Mouse (Mus musculus) limb, embryonic 14.5 days (tissue): ENCODE measurements at regions not wholly inside any gene's neighbourhood (a gene's known extent, or its start where the extent isn't known, plus 50 kb on each side); places are given as distances from the start of the nearest gene placed in this dataset.

ENCODE experiments used
- ATAC-seq: fragments of 200-750 bp; cut with Nextera tagmentation; 2 replicates; pipeline ENCODE4 v1.8.0; 2017; ENCODE audit warnings: low read depth, moderate number of reproducible peaks, moderate TSS enrichment; ENCODE audit not compliant: low FRiP score
- DNase-seq: peaks from one replicate; pipeline ENCODE4 v3.0.0-alpha.2; 2015; ENCODE audit warnings: low spot score
- H3K27ac ChIP-seq: fragments of 300-500 bp; sonication (generic); replicated peaks from 2 replicates; pipeline ENCODE4 v1.5.1; 2014; ENCODE audit warnings: low read depth, mild to moderate bottlenecking, low read length, moderate library complexity, mixed read lengths
- H3K27me3 ChIP-seq: fragments of 300-500 bp; sonication (generic); 2 replicates; pipeline ENCODE4 v1.6.1; 2014; ENCODE audit warnings: low read length, mixed read lengths; ENCODE audit not compliant: control insufficient read depth, insufficient read depth
- H3K36me3 ChIP-seq: fragments of 300-500 bp; sonication (generic); 2 replicates; pipeline ENCODE4 v1.6.1; 2014; ENCODE audit warnings: mild to moderate bottlenecking, low read length, moderate library complexity, mixed read lengths; ENCODE audit not compliant: control insufficient read depth, insufficient read depth
- H3K4me1 ChIP-seq: fragments of 300-500 bp; sonication (generic); 2 replicates; pipeline ENCODE4 v1.6.1; 2014; ENCODE audit warnings: antibody characterized with exemption, low read length, mixed read lengths; ENCODE audit not compliant: control insufficient read depth, insufficient read depth
- H3K4me2 ChIP-seq: fragments of 300-500 bp; sonication (generic); replicated peaks from 2 replicates; pipeline ENCODE4 v1.6.1; 2014; ENCODE audit warnings: low read depth, mild to moderate bottlenecking, low read length, moderate library complexity; ENCODE audit not compliant: severe bottlenecking
- H3K4me3 ChIP-seq: fragments of 300-500 bp; sonication (generic); replicated peaks from 2 replicates; pipeline ENCODE4 v1.5.1; 2014; ENCODE audit warnings: low read length
- H3K9ac ChIP-seq: fragments of 300-500 bp; sonication (generic); 2 replicates; pipeline ENCODE4 v1.6.1; 2014; ENCODE audit warnings: mild to moderate bottlenecking, low read depth, low read length, moderate library complexity; ENCODE audit not compliant: severe bottlenecking
- H3K9me3 ChIP-seq: fragments of 300-500 bp; sonication (generic); 2 replicates; pipeline ENCODE4 v1.6.1; 2016; ENCODE audit warnings: low read length; ENCODE audit not compliant: control insufficient read depth
- POLR2A ChIP-seq: fragments of 200-500 bp; IDR thresholded peaks from 2 replicates; pipeline ENCODE4 v1.8.0; 2012; ENCODE audit warnings: inconsistent platforms, mild to moderate bottlenecking, moderate library complexity, borderline replicate concordance; ENCODE audit not compliant: insufficient read depth, insufficient read length; ENCODE audit errors: extremely low read depth
- WGBS: fragments of 180-500 bp; shearing (Covaris S2); extraction: QIAGEN DNeasy Blood & Tissue Kit; methylation state at CpG from one replicate; pipeline ENCODE4 v1.1.7; 2014; 5-methylcytosine and 5-hydroxymethylcytosine counted together

DNA sequence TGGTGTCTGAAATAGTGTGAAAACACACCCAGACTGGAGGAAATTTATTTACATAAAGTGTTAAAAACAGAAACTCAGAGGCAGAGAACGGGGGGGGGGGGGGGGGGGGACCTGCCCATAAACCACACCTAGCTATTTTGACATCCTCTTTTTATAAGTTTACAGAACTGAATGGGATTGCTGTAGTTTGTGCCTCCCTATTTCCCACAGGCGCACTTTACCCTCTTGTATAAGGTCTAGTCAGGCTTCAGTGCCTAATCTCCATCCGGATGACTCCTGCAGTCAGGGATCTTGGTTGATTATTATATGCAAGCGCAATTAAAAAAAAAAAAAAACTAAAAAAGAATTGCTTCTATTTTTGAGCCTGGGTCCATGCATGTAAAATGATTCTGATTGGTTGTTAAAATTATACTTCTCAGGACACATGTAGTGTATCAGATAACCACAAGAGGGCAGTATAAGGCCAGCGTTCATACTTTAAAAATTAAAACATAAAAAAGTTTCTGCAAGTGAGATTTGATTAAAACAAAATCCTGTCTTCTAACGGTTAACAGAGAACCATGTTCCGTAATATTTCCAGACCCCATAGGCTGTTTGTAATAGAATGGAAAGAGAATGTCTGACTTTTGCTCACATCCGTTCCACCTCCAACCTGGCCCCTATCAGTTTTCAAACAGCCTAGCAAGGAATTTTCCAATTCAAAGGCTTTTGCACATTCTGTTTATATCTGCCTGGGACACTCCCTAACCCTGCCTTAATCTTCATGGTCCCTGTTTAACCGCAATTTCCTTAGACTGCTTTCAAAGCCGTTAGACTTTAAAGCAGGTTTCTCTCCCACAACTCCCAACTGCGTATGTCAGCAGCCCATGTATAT is 242.6 kb downstream of the Lipi start:
- Histone ChIP-seq H3K9me3 (no peaks in the 10 kb centered on the region), H3K4me3 (no peak overlapping the region), H3K4me1 (no peaks in the 10 kb centered on the region), H3K27me3 (no peaks in the 10 kb centered on the region), H3K27ac (no peak overlapping the region), H3K9ac (no peak overlapping the region), H3K36me3 (no peaks in the 10 kb centered on the region), H3K4me2 (no peak overlapping the region)
- 39% methylated on average over 11 of the region's 11 CpGs for WGBS
- no peak for TF ChIP-seq POLR2A
- DNase-seq (peak; percentile 49), ATAC-seq (0 out of 2 replicates have a peak, but pooled peaks have one; percentile 23)

DNA sequence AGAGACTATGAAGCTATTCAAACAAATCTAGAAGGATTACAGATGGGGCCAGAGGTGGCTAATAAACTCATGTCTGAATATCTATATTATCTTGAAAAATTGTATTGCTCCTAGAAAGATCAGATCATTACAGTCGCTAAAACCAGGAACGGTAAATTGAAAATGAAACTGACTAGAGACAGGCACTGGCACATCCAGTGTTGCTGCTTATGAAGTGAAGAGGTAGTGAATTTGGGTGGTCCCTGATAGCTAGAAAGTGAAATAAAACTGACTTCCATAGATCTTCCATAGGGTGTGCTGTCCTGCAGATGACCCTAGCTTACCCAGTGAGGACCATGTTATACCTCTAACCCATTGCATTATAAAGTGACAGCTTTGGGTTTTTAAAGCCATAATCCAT is 251.6 kb downstream of the Lipi start:
- H3K27ac ChIP-seq, result no peak overlapping the region
- no peak overlapping the region for H3K9ac ChIP-seq
- ATAC-seq (no peak), DNase-seq (no peak)
- H3K4me3 ChIP-seq, result no peak overlapping the region
- WGBS, result 92% methylated on average over 2 of the region's 2 CpGs
- H3K27me3 ChIP-seq, result no peaks in the 10 kb centered on the region
- no peaks in the 10 kb centered on the region for H3K36me3 ChIP-seq
- TF ChIP-seq POLR2A, result no peak
- H3K4me2 ChIP-seq, result no peak overlapping the region
- no peaks in the 10 kb centered on the region for H3K4me1 ChIP-seq
- no peaks in the 10 kb centered on the region for H3K9me3 ChIP-seq

DNA sequence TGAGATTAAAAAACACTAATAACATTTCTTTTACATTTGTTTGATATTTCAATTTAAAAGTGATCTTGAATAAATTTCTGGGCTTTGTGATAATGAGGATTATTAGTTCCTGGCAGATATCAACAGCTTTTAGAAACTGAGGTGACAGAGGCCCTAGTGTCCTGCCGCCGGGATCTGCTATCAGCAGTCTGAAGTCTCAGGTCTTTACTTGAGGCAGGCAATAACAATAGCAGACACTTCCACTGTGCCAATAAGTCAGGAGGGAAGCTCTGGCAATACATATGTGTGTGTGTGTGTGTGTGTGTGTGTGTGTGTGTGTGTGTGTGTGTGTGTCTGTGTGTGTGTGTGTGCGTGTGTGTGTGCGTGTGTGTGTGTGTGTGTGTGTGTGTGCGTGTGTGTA is 252.1 kb downstream of the Lipi start:
- TF ChIP-seq POLR2A, result no peak
- no peak overlapping the region for H3K9ac ChIP-seq
- H3K9me3 ChIP-seq, result no peaks in the 10 kb centered on the region
- H3K36me3 ChIP-seq, result no peaks in the 10 kb centered on the region
- DNase-seq (no peak), ATAC-seq (no peak)
- no peak overlapping the region for H3K4me2 ChIP-seq
- no peak overlapping the region for H3K4me3 ChIP-seq
- H3K4me1 ChIP-seq, result no peaks in the 10 kb centered on the region
- no peaks in the 10 kb centered on the region for H3K27me3 ChIP-seq
- WGBS, result 83% methylated on average over 5 of the region's 5 CpGs
- H3K27ac ChIP-seq, result no peak overlapping the region

DNA sequence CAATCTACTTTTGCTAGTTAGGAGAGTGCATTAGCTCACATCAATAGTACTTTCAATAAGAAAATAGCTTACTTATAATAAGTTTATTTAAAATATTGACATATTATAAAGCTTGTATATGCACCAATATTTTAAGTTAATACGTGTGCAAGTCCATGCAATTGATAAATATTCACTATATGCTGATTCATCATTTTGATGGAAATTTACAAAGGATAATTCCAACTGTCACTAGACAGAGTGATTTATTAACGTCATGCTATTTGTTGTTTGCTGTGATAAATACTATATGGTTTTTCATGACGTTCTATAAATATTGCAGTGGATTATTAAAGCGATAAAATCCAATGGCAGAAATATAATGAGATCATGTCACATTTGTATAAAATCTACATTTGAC is 253.0 kb downstream of the Lipi start:
- Histone ChIP-seq H3K4me1 (no peaks in the 10 kb centered on the region), H3K36me3 (no peaks in the 10 kb centered on the region), H3K27me3 (no peaks in the 10 kb centered on the region), H3K9ac (no peak overlapping the region), H3K27ac (no peak overlapping the region), H3K4me2 (no peak overlapping the region), H3K4me3 (no peak overlapping the region), H3K9me3 (no peaks in the 10 kb centered on the region)
- TF ChIP-seq POLR2A, result no peak
- no peak for ATAC-seq
- 90% methylated on average over 4 of the region's 4 CpGs for WGBS
- DNase-seq, result no peak

DNA sequence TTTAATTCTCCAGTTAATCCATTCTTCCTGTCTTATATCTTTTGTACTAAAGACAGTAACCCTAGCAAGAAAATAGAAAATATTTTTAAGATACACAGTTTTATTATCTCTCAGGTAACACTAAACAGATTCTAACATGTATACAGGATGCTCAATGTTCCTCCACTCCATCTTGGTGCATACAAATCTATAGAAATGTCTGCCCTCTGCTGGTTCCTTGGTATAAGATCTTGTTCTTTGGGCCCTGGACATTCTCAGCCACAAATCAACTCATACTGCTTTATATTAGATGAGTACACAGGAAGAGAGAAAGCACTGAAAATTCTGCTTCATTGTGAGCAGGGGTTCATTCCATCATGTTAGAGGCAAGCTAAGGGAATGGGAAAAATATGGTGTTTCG is 260.6 kb downstream of the Lipi start:
- Histone ChIP-seq H3K4me2 (no peak overlapping the region), H3K4me3 (no peak overlapping the region), H3K27me3 (no peaks in the 10 kb centered on the region), H3K36me3 (no peaks in the 10 kb centered on the region), H3K27ac (no peak overlapping the region), H3K9me3 (no peaks in the 10 kb centered on the region), H3K4me1 (no peaks in the 10 kb centered on the region), H3K9ac (no peak overlapping the region)
- WGBS, result 80% methylated on average over 1 of the region's 1 CpGs
- no peak for ATAC-seq
- peak; percentile 60 for DNase-seq
- TF ChIP-seq POLR2A, result no peak
